Mouse (Mus musculus) myocyte (in vitro differentiated cells): Measurements from ENCODE around the gene Rpl15.

Source experiments
- CEBPB ChIP-seq: IDR thresholded peaks from 2 replicates; pipeline ENCODE4 v1.6.1; 2011; ENCODE audit warnings: mild to moderate bottlenecking, moderate library complexity; ENCODE audit not compliant: poor library complexity, insufficient read depth, severe bottlenecking
- E2F4 ChIP-seq: IDR thresholded peaks from one replicate; pipeline ENCODE4 v1.6.1; 2011; ENCODE audit warnings: mild to moderate bottlenecking, control low read depth, moderate library complexity; ENCODE audit not compliant: insufficient read depth
- MAX ChIP-seq: IDR thresholded peaks from one replicate; pipeline ENCODE4 v1.6.1; 2011; ENCODE audit warnings: low read depth, mild to moderate bottlenecking, control low read depth
- MYOG ChIP-seq, 3 experiments: IDR thresholded peaks; one replicate each; pipeline ENCODE4 v1.6.1; 2011; ENCODE audit warnings: control low read depth in 2 of 3, low read depth in 2 of 3, mild to moderate bottlenecking in 2 of 3; ENCODE audit not compliant: insufficient read length in 2 of 3, control insufficient read depth in 1 of 3, insufficient read depth in 1 of 3
- POLR2A ChIP-seq: IDR thresholded peaks from one replicate; pipeline ENCODE4 v1.6.1; 2011; ENCODE audit warnings: low read depth, mild to moderate bottlenecking, control low read depth, moderate library complexity; ENCODE audit not compliant: insufficient read length
- POLR2AphosphoS2 ChIP-seq: IDR thresholded peaks from one replicate; pipeline ENCODE4 v1.6.1; 2011; ENCODE audit warnings: low read depth, control low read depth; ENCODE audit not compliant: insufficient read length
- REST ChIP-seq: IDR thresholded peaks from one replicate; pipeline ENCODE4 v1.6.1; 2011; ENCODE audit warnings: mild to moderate bottlenecking, control low read depth, moderate library complexity; ENCODE audit not compliant: insufficient read depth, insufficient read length
- SRF ChIP-seq: IDR thresholded peaks from one replicate; pipeline ENCODE4 v1.6.1; 2011; ENCODE audit warnings: low read depth; ENCODE audit not compliant: control insufficient read depth, insufficient read length
- TCF12 ChIP-seq: IDR thresholded peaks from one replicate; pipeline ENCODE4 v1.6.1; 2011; ENCODE audit warnings: mild to moderate bottlenecking, control low read depth; ENCODE audit not compliant: poor library complexity, insufficient read depth, severe bottlenecking
- TCF3 ChIP-seq: IDR thresholded peaks from one replicate; pipeline ENCODE4 v1.6.1; 2011; ENCODE audit warnings: low read depth, control low read depth; ENCODE audit not compliant: insufficient read length
- USF1 ChIP-seq: IDR thresholded peaks from one replicate; pipeline ENCODE4 v1.6.1; 2011; ENCODE audit warnings: low read depth, mild to moderate bottlenecking, control low read depth, moderate library complexity

GRCm38 (mm10) chr14:18237381-18237780 is 33.8 kb downstream of the Rpl15 start:
- TF ChIP-seq REST (no peak), USF1 (no peak), CEBPB (no peak), POLR2A (no peak), TCF12 (no peak), E2F4 (no peak), TCF3 (no peak), MAX (no peak), SRF (no peak), POLR2AphosphoS2 (no peak), MYOG (IDR thresholded peaks at IDR 0.05; ENCODE audit: control insufficient read depth in 1 of 3, insufficient read depth in 1 of 3, insufficient read length in 2 of 3, low read depth in 2 of 3) (no peak)
